Mouse (Mus musculus) C2C12 (cell line): ENCODE results near the gene Slc25a43. TPM values are rescaled to one million over a fixed set of nuclear protein-coding genes. Genes with fewer than 3 reads are reported as not detected.

Source experiments
- H3K27me3 ChIP-seq: one replicate; pipeline ENCODE4 v1.6.1; 2011; ENCODE audit not compliant: control insufficient read depth, insufficient read depth, insufficient read length
- H3K36me3 ChIP-seq: one replicate; pipeline ENCODE4 v1.6.1; 2011; ENCODE audit not compliant: control insufficient read depth, insufficient read depth
- H3K4me3 ChIP-seq: one replicate; pipeline ENCODE4 v1.5.1; 2011; ENCODE audit warnings: mild to moderate bottlenecking, control low read depth; ENCODE audit not compliant: poor library complexity, insufficient read depth, severe bottlenecking
- H3K79me2 ChIP-seq: one replicate; pipeline ENCODE4 v1.6.1; 2011; ENCODE audit not compliant: control insufficient read depth, insufficient read depth
- H3K79me3 ChIP-seq: one replicate; pipeline ENCODE4 v1.6.1; 2011; ENCODE audit warnings: low read depth, control low read depth
- H3ac ChIP-seq: one replicate; pipeline ENCODE3; 2011; ENCODE audit warnings: low read depth; ENCODE audit not compliant: control insufficient read depth, insufficient read length
- CEBPB ChIP-seq: IDR thresholded peaks from one replicate; pipeline ENCODE4 v1.6.1; 2011; ENCODE audit warnings: low read depth, mild to moderate bottlenecking, control low read depth, moderate library complexity
- CTCF ChIP-seq: IDR thresholded peaks from one replicate; pipeline ENCODE4 v1.5.1; 2011; ENCODE audit not compliant: control insufficient read depth, insufficient read depth, insufficient read length
- FOSL1 ChIP-seq: IDR thresholded peaks from one replicate; pipeline ENCODE4 v1.8.0; 2011; ENCODE audit warnings: mild to moderate bottlenecking, low read length; ENCODE audit not compliant: poor library complexity, insufficient read depth, severe bottlenecking
- MAX ChIP-seq: IDR thresholded peaks from one replicate; pipeline ENCODE4 v1.6.1; 2011; ENCODE audit warnings: mild to moderate bottlenecking, control low read depth
- MYOD1 ChIP-seq: IDR thresholded peaks from one replicate; pipeline ENCODE4 v1.6.1; 2011; ENCODE audit warnings: low read depth; ENCODE audit not compliant: control insufficient read depth, insufficient read length
- MYOG ChIP-seq: IDR thresholded peaks from one replicate; pipeline ENCODE4 v1.6.1; 2011; ENCODE audit not compliant: control insufficient read depth, insufficient read length; ENCODE audit errors: extremely low read depth
- USF1 ChIP-seq: IDR thresholded peaks from one replicate; pipeline ENCODE4 v1.6.1; 2011; ENCODE audit warnings: low read depth, mild to moderate bottlenecking, control low read depth, moderate library complexity
- polyA plus RNA-seq: library from polyadenylated mRNA; unstranded; fragments of >200 nt; fragmentation: generic; extraction: Trizol; gene quantifications from one replicate; pipeline ENCODE4 v1.2.1, GENCODE M21; 2012; ENCODE audit warnings: missing spikeins

Gene Slc25a43
- polyA plus RNA-seq, 1 experiment = 1.2 TPM

DNA sequence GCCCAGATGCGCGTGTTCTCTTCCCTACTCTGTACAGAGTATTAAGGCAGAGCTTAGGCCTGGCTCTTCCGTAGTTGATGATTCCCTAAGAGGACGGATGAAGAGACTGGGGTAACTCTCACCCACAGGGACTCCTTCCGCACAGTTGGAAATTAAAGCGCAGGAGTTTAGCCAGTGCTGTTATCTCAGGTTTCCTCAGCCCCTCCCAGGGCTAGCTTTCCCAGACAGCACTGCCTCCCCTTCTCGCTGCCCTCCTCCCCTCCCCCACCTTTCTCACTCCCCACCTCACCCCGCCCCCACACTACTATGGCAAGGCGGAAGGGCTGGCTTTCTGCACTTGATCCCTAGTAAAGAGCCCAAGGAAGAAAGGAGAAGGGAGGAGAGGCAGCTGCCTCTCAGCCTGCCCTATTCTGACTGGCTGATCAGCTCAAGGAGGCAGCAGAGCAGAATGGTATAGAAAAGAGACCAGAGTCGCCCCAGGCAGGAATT lies 73.5 kb downstream of the Slc25a43 start:
- H3K79me2 ChIP-seq = no peaks in the 10 kb centered on the region
- H3K79me3 ChIP-seq = no peaks in the 10 kb centered on the region
- TF ChIP-seq MAX (no peak), CEBPB (no peak), MYOD1 (no peak), USF1 (no peak), MYOG (no peak), CTCF (no peak), FOSL1 (no peak)
- H3ac ChIP-seq = no peak overlapping the region
- no peaks in the 10 kb centered on the region for H3K27me3 ChIP-seq
- no peak overlapping the region for H3K4me3 ChIP-seq
- no peaks in the 10 kb centered on the region for H3K36me3 ChIP-seq

DNA sequence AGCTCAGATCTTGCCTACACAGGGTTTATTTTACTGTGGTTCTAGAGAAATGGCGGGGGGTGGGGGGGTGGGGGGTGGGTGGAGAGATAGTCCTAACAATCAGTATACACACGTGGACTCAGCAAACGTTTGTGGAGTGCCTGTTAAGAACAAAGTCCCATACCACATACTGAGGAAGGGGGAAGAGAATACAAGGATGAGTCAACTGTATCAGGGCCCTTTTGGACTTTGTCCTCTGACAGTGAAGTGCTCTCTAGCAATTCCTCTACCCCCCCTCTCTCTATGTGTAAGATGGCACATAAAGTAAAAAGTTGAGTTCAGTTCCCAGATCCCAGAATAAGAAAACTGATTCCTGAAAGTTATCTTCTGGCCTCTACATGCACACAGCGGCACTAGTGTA lies 76.1 kb downstream of the Slc25a43 start:
- no peak overlapping the region for H3K4me3 ChIP-seq
- TF ChIP-seq MYOD1 = no peak
- no peak for TF ChIP-seq USF1
- TF ChIP-seq FOSL1 = no peak
- H3K36me3 ChIP-seq = no peaks in the 10 kb centered on the region
- H3ac ChIP-seq = no peak overlapping the region
- H3K27me3 ChIP-seq = no peaks in the 10 kb centered on the region
- H3K79me3 ChIP-seq = no peaks in the 10 kb centered on the region
- H3K79me2 ChIP-seq = no peaks in the 10 kb centered on the region

DNA sequence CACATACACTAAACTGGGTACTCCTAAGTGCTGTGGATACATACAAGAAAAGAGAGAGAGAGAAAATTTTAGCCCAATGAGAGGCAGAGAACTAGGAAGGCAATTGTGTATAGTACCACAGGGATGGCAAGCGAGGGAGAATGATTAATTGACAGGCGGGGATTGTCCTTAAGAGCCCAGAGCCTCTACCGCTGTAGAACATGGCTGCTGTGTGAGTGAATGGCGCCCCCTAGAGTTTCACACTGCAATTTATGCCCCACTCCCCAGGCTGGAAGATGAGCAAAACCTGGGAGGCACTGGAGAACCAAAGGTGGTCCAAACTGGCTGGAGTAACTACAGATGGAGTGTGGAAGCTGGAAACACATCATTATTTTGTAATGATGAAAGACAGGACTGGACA lies 76.7 kb downstream of the Slc25a43 start:
- Histone ChIP-seq H3K79me3 (no peaks in the 10 kb centered on the region), H3K79me2 (no peaks in the 10 kb centered on the region), H3K4me3 (no peak overlapping the region), H3ac (no peak overlapping the region), H3K27me3 (no peaks in the 10 kb centered on the region), H3K36me3 (no peaks in the 10 kb centered on the region)
- no peak for TF ChIP-seq MYOD1
- no peak for TF ChIP-seq MYOG
- no peak for TF ChIP-seq MAX
- no peak for TF ChIP-seq CEBPB
- no peak for TF ChIP-seq USF1
- peak; percentile 4 for TF ChIP-seq CTCF
- TF ChIP-seq FOSL1 = no peak

DNA sequence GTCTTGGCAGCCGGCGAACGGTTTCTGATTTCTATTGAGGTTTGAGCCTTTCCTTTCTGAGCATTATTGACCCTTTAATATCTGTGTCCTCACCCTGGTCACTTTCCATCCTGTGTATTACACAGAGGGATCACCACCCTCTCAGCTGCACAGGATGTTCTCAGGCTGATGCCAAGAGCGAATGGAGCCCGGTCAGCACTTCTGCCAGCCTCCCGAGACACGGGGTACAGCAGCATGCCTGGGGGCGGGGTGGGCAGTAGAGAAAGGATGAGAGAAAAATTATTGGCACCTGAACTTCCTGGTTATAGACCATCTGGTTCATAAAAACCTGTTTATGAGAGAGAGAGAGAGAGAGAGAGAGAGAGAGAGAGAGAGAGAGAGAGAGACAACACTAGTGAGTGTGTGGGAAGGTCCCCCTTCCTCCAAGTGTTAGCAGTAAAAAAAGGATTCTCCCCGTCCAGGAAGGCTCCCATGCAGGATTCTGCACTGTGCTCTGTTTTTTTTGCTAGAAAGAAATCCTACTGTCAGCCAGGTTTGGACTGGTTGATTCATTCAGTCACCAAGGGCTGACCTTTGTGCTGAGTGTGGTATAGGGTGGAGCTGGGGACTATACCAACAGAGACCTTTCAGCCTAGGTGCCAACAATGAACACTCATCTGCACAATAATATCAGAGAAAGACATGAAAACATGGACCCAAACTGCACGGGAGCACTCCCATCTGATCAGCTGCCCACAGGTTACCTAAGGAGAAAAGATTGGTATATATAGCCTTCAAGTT lies 80.7 kb downstream of the Slc25a43 start:
- Histone ChIP-seq H3K27me3 (no peaks in the 10 kb centered on the region), H3K4me3 (no peak overlapping the region), H3K79me2 (no peaks in the 10 kb centered on the region), H3K36me3 (no peaks in the 10 kb centered on the region), H3ac (no peak overlapping the region), H3K79me3 (no peaks in the 10 kb centered on the region)
- TF ChIP-seq MAX (no peak), CTCF (no peak), USF1 (no peak), FOSL1 (no peak), MYOG (no peak), CEBPB (no peak), MYOD1 (no peak)

DNA sequence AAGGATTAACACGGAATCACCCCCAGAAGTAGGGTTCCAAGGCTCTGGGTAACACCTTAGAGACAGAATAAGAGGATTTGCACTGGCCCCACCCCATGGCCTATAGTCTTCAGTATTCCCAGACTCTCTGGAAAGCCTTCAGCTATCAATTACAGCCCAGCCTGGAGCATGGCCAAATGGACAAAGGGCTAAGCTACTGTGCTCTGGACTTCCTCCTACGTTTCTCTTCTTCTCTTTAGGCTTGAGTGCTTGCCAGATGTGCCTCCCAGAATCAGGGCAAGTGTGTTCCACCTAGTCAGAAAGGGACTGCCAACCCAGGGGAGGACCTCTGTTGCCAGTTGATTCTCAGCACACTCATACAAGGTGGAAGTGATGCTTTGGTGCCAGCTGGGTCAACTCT lies 81.6 kb downstream of the Slc25a43 start:
- TF ChIP-seq MYOG = no peak
- no peak for TF ChIP-seq CTCF
- TF ChIP-seq CEBPB = no peak
- no peak for TF ChIP-seq MYOD1
- no peak for TF ChIP-seq USF1
- TF ChIP-seq FOSL1 = no peak
- no peak for TF ChIP-seq MAX
- Histone ChIP-seq H3K27me3 (no peaks in the 10 kb centered on the region), H3ac (no peak overlapping the region), H3K4me3 (no peak overlapping the region), H3K79me3 (no peaks in the 10 kb centered on the region), H3K79me2 (no peaks in the 10 kb centered on the region), H3K36me3 (no peaks in the 10 kb centered on the region)

Other genes starting within 250 kb of the Slc25a43 start
- gene Pgrmc1, start 145.5 kb upstream of the Slc25a43 start, polyA plus RNA-seq = 76.8 TPM
- 0.25 TPM for gene Akap17b, start 98.3 kb upstream of the Slc25a43 start, polyA plus RNA-seq
- gene Slc25a5, start 52.0 kb downstream of the Slc25a43 start, polyA plus RNA-seq = 988 TPM
- 64.8 TPM for gene Ube2a, start 130.2 kb downstream of the Slc25a43 start, polyA plus RNA-seq
- gene C330007P06Rik, start 130.5 kb downstream of the Slc25a43 start, polyA plus RNA-seq = 6.3 TPM
- 4.3 TPM for gene Nkrf, start 159.2 kb downstream of the Slc25a43 start, polyA plus RNA-seq
- 18.7 TPM for gene Sept6, start 248.1 kb downstream of the Slc25a43 start, polyA plus RNA-seq